In the genomic region with DNA sequence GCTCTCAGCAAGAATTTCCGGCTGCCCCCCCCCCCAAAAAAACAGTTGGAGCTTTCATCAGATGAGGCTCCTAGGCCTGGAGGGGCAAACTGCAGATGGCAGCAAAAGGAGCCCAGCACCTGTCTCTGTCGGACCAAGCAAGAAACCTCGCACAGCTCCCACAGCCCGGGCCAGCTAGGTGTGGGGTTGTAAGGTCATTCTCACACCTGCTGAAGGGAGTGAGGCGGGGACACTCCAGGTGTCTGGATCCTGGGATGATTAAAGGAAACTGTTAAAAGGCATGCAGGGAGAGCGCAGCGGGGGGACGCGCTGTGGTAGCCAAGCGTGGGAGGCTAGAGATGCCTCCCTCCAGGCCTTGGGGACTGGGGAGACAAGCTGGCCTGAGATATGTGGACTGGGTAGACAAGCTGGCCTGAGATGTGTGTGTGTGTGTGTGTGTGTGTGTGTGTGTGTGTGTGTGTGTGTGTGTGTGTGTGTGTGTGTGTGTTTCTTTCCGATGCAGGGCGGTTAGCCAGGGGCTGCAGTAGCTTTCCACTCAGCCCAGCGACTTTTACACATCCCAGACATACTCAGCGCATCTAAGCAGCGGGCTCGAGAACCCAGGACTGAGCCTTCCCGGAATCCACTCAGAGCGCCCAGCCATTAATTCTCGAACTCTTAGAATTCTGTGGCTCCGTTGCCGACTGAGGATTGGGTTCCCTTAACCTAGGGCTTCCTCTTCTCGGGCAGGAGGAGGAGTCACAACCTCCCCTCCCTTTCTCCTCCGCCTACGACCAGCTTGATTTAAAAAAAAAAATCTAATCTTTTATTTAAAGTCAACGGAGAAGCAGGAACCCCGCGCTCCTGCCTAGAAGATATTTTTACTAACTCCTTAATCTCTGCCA, we compare ENCODE assay signal across 8 mouse cellular contexts. TPM values are rescaled to one million over a fixed set of nuclear protein-coding genes. Genes with fewer than 3 reads are reported as not detected.
DNase-seq lines count a peak whose midpoint lies in the region; ATAC-seq and TF ChIP-seq lines count a peak whose summit lies in the region.

No protein-coding gene starts in this region.

- H3K4me3 ChIP-seq in hindbrain, embryonic 13.5 days: peak overlapping the region; percentile 61
- peak overlapping the region; percentile 52 for H3K4me3 ChIP-seq in left cerebral cortex, adult 2 months

- 0 out of 2 replicates have a peak, but pooled peaks cover 7% of the 10 kb centered on the region for H3K27me3 ChIP-seq in hindbrain, embryonic 13.5 days

- no peak for ATAC-seq in hindbrain, embryonic 13.5 days (ENCODE audit: low FRiP score)

- WGBS in hindbrain, embryonic 13.5 days: 18% methylated on average over 24 of the region's 27 CpGs

- H3K4me1 ChIP-seq in hindbrain, embryonic 13.5 days (replicated peaks): no peaks in the 10 kb centered on the region

- intact Hi-C loops in left cerebral cortex, adult 2 months (cut with DNase I): loop anchor here (2.0 to 10.0 kb wide), 2 partner anchors 43 to 1519 kb away; partner anchors contain the start of gene Rps6ka3

- TF ChIP-seq CTCF in left cerebral cortex, adult 2 months (IDR thresholded peaks at IDR 0.05): no peak

- H3K4me2 ChIP-seq in hindbrain, embryonic 13.5 days: peak overlapping the region; percentile 55

- no peaks in the 10 kb centered on the region for H3K36me3 ChIP-seq in hindbrain, embryonic 13.5 days

- no peak overlapping the region for H3K27ac ChIP-seq in hindbrain, embryonic 13.5 days
- peak overlapping the region; percentile 83 for H3K27ac ChIP-seq in left cerebral cortex, adult 2 months

- no peaks in the 10 kb centered on the region for H3K9me3 ChIP-seq in hindbrain, embryonic 13.5 days

- peak; percentile 61 for DNase-seq in NIH3T3 (ENCODE audit: low read depth)
- peak; percentile 66 for DNase-seq in cerebellum, adult 9-11 months
- DNase-seq in frontal cortex, postnatal 25 days (ENCODE audit: low spot score in 2 of 2): peak; percentile 4
- DNase-seq in left cerebral cortex, adult 2 months (ENCODE audit: extremely low spot score in 1 of 2, low spot score in 2 of 2): peak; percentile 9 to 19
- peak; percentile 51 to 53 for DNase-seq in lung, postnatal 4 days
- DNase-seq in retina, postnatal 1 day: peak; percentile 43
- peak; percentile 28 for DNase-seq in urinary bladder, adult 2 months (ENCODE audit: low spot score)

- no peak overlapping the region; the same call in 1 of the 2 replicates for H3K9ac ChIP-seq in hindbrain, embryonic 13.5 days

RNA-seq across cellular contexts. Expression of gene Rps6ka3, which starts 44.1 kb away (rescaled TPM):
- polyA plus RNA-seq in hindbrain, embryonic 13.5 days (2015; fragmentation: Nextera tagmentation; extraction: Ambion mirVana): 4.7 and 4.9 TPM in 2 replicates
- total RNA-seq in left cerebral cortex, adult 2 months (2021): 10 to 100 TPM; 53.5 TPM
- polyA plus RNA-seq in urinary bladder, adult 2 months (2012; rRNA removed): 18.9 and 22.7 TPM in 2 replicates

Comparison
In these comparisons a context has a peak if more than half of its experiments do, and no peak if none do; other contexts are left out.
1. DNase-seq: peak in every context shown above with its lines; median percentile 66 in cerebellum, adult 9-11 months; 61 in NIH3T3; 52 in lung, postnatal 4 days; 43 in retina, postnatal 1 day; 28 in urinary bladder, adult 2 months; 14 in left cerebral cortex, adult 2 months; 4 in frontal cortex, postnatal 25 days.